In genomic region chr6:122764446-122765297, GRCm38 (mm10) we compare ENCODE assay signal across 8 mouse cellular contexts. TPM values are rescaled to one million over a fixed set of nuclear protein-coding genes. Genes with fewer than 3 reads are reported as not detected.
DNase-seq lines count a peak whose midpoint lies in the region; ATAC-seq and TF ChIP-seq lines count a peak whose summit lies in the region.

No protein-coding gene starts in this region.

- no peak overlapping the region for H3K27ac ChIP-seq in brown adipose tissue, adult 24 weeks (replicated peaks; ENCODE audit: low read depth, low read length)
- peak overlapping the region; percentile 50 for H3K27ac ChIP-seq in forebrain, embryonic 11.5 days (ENCODE audit: low read depth, low read length)
- peak overlapping the region; percentile 96 for H3K27ac ChIP-seq in hindbrain, embryonic 13.5 days
- H3K27ac ChIP-seq in limb, embryonic 10.5 days: peak overlapping the region; percentile 87
- no peak overlapping the region for H3K27ac ChIP-seq in thymus, adult 2 months (ENCODE audit: control insufficient read depth, insufficient read depth, low read length)

- peak; percentile 88 for ATAC-seq in forebrain, embryonic 11.5 days (replicated peaks; ENCODE audit: low FRiP score)
- ATAC-seq in hindbrain, embryonic 13.5 days (ENCODE audit: low FRiP score): peak; percentile 91

- TF ChIP-seq CTCF in thymus, adult 2 months (IDR thresholded peaks at IDR 0.05; ENCODE audit: borderline replicate concordance, control insufficient read depth, extremely low read depth, insufficient read depth, low read length, poor library complexity): no peak

- peak; percentile 96 for DNase-seq in heart, adult 11 months
- no peak for DNase-seq in heart, postnatal 25 days (ENCODE audit: low spot score)
- DNase-seq in forebrain, embryonic 11.5 days (ENCODE audit: low spot score): peak; percentile 86
- DNase-seq in limb, embryonic 10.5 days (ENCODE audit: low spot score): peak; percentile 76
- peak; percentile 65 for DNase-seq in naive thymus-derived CD4-positive, alpha-beta T cell, adult 2 months (ENCODE audit: low read depth)
- peak; percentile 46 for DNase-seq in thymus, adult 2 months

- peak overlapping the region; percentile 62 for H3K9ac ChIP-seq in forebrain, embryonic 11.5 days (ENCODE audit: low read length)
- peak overlapping the region; percentile 82 for H3K9ac ChIP-seq in hindbrain, embryonic 13.5 days

- peaks cover 8% of the 10 kb centered on the region; the same call in 1 of the 2 replicates for H3K4me1 ChIP-seq in brown adipose tissue, adult 24 weeks (ENCODE audit: control insufficient read depth, insufficient read depth, insufficient read length, low read length)
- peaks cover 6% of the 10 kb centered on the region; the same call in 1 of the 2 replicates for H3K4me1 ChIP-seq in forebrain, embryonic 11.5 days (replicated peaks; ENCODE audit: control insufficient read depth, insufficient read depth, low read length)
- H3K4me1 ChIP-seq in hindbrain, embryonic 13.5 days (replicated peaks): peaks cover 27% of the 10 kb centered on the region
- peaks cover 49% of the 10 kb centered on the region for H3K4me1 ChIP-seq in limb, embryonic 10.5 days
- H3K4me1 ChIP-seq in thymus, adult 2 months (replicated peaks; ENCODE audit: control insufficient read depth, insufficient read depth, low read length): peaks cover 16% of the 10 kb centered on the region

- no peak for TF ChIP-seq POLR2A in thymus, adult 2 months (IDR thresholded peaks at IDR 0.05; ENCODE audit: control insufficient read depth, extremely low read depth, insufficient read depth, low read length, poor library complexity)

- no peaks in the 10 kb centered on the region for H3K9me3 ChIP-seq in forebrain, embryonic 11.5 days (ENCODE audit: control insufficient read depth, low read length)
- no peaks in the 10 kb centered on the region for H3K9me3 ChIP-seq in hindbrain, embryonic 13.5 days
- no peaks in the 10 kb centered on the region for H3K9me3 ChIP-seq in limb, embryonic 10.5 days (replicated peaks)

- intact Hi-C loops in heart, postnatal 25 days (cut with DNase I): no loop called here

- 0 out of 2 replicates have a peak, but pooled peaks cover 5% of the 10 kb centered on the region for H3K27me3 ChIP-seq in forebrain, embryonic 11.5 days (ENCODE audit: control insufficient read depth, insufficient read depth, low read length)
- peaks cover 15% of the 10 kb centered on the region; the same call in 1 of the 2 replicates for H3K27me3 ChIP-seq in hindbrain, embryonic 13.5 days
- peaks cover 25% of the 10 kb centered on the region for H3K27me3 ChIP-seq in limb, embryonic 10.5 days (ENCODE audit: low read depth, poor library complexity, severe bottlenecking)
- H3K27me3 ChIP-seq in thymus, adult 2 months (ENCODE audit: control insufficient read depth, insufficient read depth, low read length): no peaks in the 10 kb centered on the region

- peak overlapping the region; percentile 73 for H3K4me2 ChIP-seq in forebrain, embryonic 11.5 days (ENCODE audit: low read depth, low read length, severe bottlenecking)
- peak overlapping the region; percentile 72 for H3K4me2 ChIP-seq in hindbrain, embryonic 13.5 days

- WGBS in forebrain, embryonic 11.5 days: under 1% methylated on average over 56 of the region's 56 CpGs
- whole genome bisulfite sequencing in hindbrain, embryonic 13.5 days: under 1% methylated on average over 56 of the region's 56 CpGs
- under 1% methylated on average over 56 of the region's 56 CpGs for WGBS in limb, embryonic 10.5 days
- WGBS in thymus, adult 2 months: 2% methylated on average over 56 of the region's 56 CpGs

- H3K36me3 ChIP-seq in forebrain, embryonic 11.5 days (ENCODE audit: control insufficient read depth, insufficient read depth, low read length): no peaks in the 10 kb centered on the region
- H3K36me3 ChIP-seq in hindbrain, embryonic 13.5 days: no peaks in the 10 kb centered on the region
- no peaks in the 10 kb centered on the region for H3K36me3 ChIP-seq in limb, embryonic 10.5 days
- H3K36me3 ChIP-seq in thymus, adult 2 months (ENCODE audit: control insufficient read depth, insufficient read depth, low read length): no peaks in the 10 kb centered on the region

- H3K4me3 ChIP-seq in brown adipose tissue, adult 24 weeks (ENCODE audit: insufficient read depth, low read depth, low read length): peak overlapping the region; percentile 62
- peak overlapping the region; percentile 37 for H3K4me3 ChIP-seq in forebrain, embryonic 11.5 days (ENCODE audit: low read depth, low read length)
- peak overlapping the region; percentile 55 for H3K4me3 ChIP-seq in hindbrain, embryonic 13.5 days
- H3K4me3 ChIP-seq in limb, embryonic 10.5 days: peak overlapping the region; percentile 60
- H3K4me3 ChIP-seq in thymus, adult 2 months (ENCODE audit: control insufficient read depth, insufficient read depth, low read length): peak overlapping the region; percentile 70

RNA-seq across cellular contexts. Expression of gene Slc2a3, which starts 36.8 kb away (rescaled TPM):
- total RNA-seq in heart, postnatal 25 days (2021): 1 to 10 TPM; 1.8 to 2.2 TPM
- 0.83 and 2.9 TPM in 2 replicates for polyA plus RNA-seq in brown adipose tissue, adult 24 weeks (2012; ENCODE audit: insufficient read depth, insufficient read length, missing spikeins)
- 30.3 and 37.6 TPM in 2 replicates for polyA plus RNA-seq in forebrain, embryonic 11.5 days (2014; fragmentation: Nextera tagmentation; extraction: Ambion mirVana)
- 21.1 and 22.7 TPM in 2 replicates for polyA plus RNA-seq in hindbrain, embryonic 13.5 days (2015; fragmentation: Nextera tagmentation; extraction: Ambion mirVana)
- 61.3 and 74.0 TPM in 2 replicates for polyA plus RNA-seq in limb, embryonic 10.5 days (2016; fragmentation: Nextera tagmentation; extraction: Ambion mirVana)
- 11.7 and 12.8 TPM in 2 replicates for polyA plus RNA-seq in thymus, adult 2 months (2012; rRNA removed)

RNA-seq across cellular contexts. Expression of gene Foxj2, which starts 55.0 kb away (rescaled TPM):
- 10 to 100 TPM; 31.8 to 37.0 TPM for total RNA-seq in heart, postnatal 25 days (2021)
- polyA plus RNA-seq in brown adipose tissue, adult 24 weeks (2012; ENCODE audit: insufficient read depth, insufficient read length, missing spikeins): 7.6 and 10.5 TPM in 2 replicates
- 5.0 and 5.4 TPM in 2 replicates for polyA plus RNA-seq in forebrain, embryonic 11.5 days (2014; fragmentation: Nextera tagmentation; extraction: Ambion mirVana)
- 6.0 and 6.2 TPM in 2 replicates for polyA plus RNA-seq in hindbrain, embryonic 13.5 days (2015; fragmentation: Nextera tagmentation; extraction: Ambion mirVana)
- 1.7 and 3.2 TPM in 2 replicates for polyA plus RNA-seq in limb, embryonic 10.5 days (2016; fragmentation: Nextera tagmentation; extraction: Ambion mirVana)
- polyA plus RNA-seq in thymus, adult 2 months (2012; rRNA removed): 20.2 and 22.5 TPM in 2 replicates

RNA-seq across cellular contexts. Expression of gene Nanog, which starts 57.4 kb away (rescaled TPM):
- not detected for total RNA-seq in heart, postnatal 25 days (2021)
- not detected in 2 replicates for polyA plus RNA-seq in brown adipose tissue, adult 24 weeks (2012; ENCODE audit: insufficient read depth, insufficient read length, missing spikeins)
- 0.31 TPM in 1 of 2 replicates, not detected in the other for polyA plus RNA-seq in forebrain, embryonic 11.5 days (2014; fragmentation: Nextera tagmentation; extraction: Ambion mirVana)
- 0.21 and 0.22 TPM in 2 replicates for polyA plus RNA-seq in hindbrain, embryonic 13.5 days (2015; fragmentation: Nextera tagmentation; extraction: Ambion mirVana)
- 0.11 TPM in 1 of 2 replicates, not detected in the other for polyA plus RNA-seq in limb, embryonic 10.5 days (2016; fragmentation: Nextera tagmentation; extraction: Ambion mirVana)
- 0.08 TPM in 1 of 2 replicates, not detected in the other for polyA plus RNA-seq in thymus, adult 2 months (2012; rRNA removed)

Comparison
In these comparisons a context has a peak if more than half of its experiments do, and no peak if none do; other contexts are left out.
1. H3K27ac ChIP-seq: peak in forebrain, embryonic 11.5 days (single experiment), hindbrain, embryonic 13.5 days (single experiment) and limb, embryonic 10.5 days (single experiment); none in brown adipose tissue, adult 24 weeks (single experiment) and thymus, adult 2 months (single experiment).
2. Peak in every context shown above with its lines, with median percentiles within 50 percentile points of each other: H3K4me3 ChIP-seq.